In genomic region chr2:172796104-172796503, GRCm38 (mm10) we compare ENCODE assay signal across 22 mouse cellular contexts.
"Had no signal": no experiment of that assay in that cellular context is flagged by ENCODE, and none has a peak within 500 bp of the region (broad histone marks: within the 10 kb centered on the region; RNA-seq: fewer than 3 reads in every experiment).

No protein-coding gene starts in this region.

- DNase-seq: forebrain, postnatal 0 days; gastrocnemius, postnatal 14 days; gastrocnemius, postnatal 36 days; heart, adult 11 months; heart, adult 2 months; heart, postnatal 14 days; heart, postnatal 36 days; kidney, adult 18-20 months; kidney, adult 8-10 months; kidney, postnatal 14 days; kidney, postnatal 36 days had no signal

- H3K9ac ChIP-seq: forebrain, embryonic 15.5 days; forebrain, postnatal 0 days; heart, embryonic 13.5 days; heart, embryonic 15.5 days; hindbrain, embryonic 13.5 days; hindbrain, embryonic 15.5 days; limb, embryonic 12.5 days had no signal

- H3K27ac ChIP-seq: forebrain, embryonic 15.5 days; heart, adult 2 months; heart, embryonic 13.5 days; heart, embryonic 15.5 days; hindbrain, embryonic 13.5 days; hindbrain, embryonic 15.5 days; hindbrain, postnatal 0 days; kidney, postnatal 0 days; limb, embryonic 10.5 days; limb, embryonic 12.5 days had no signal

- H3K27me3 ChIP-seq: forebrain, embryonic 15.5 days; hindbrain, embryonic 15.5 days had no signal

- H3K4me2 ChIP-seq: forebrain, embryonic 15.5 days; heart, embryonic 11.5 days; heart, embryonic 13.5 days; heart, embryonic 15.5 days; hindbrain, embryonic 13.5 days; hindbrain, embryonic 15.5 days; limb, embryonic 12.5 days had no signal

- H3K4me1 ChIP-seq: heart, embryonic 13.5 days; heart, embryonic 15.5 days had no signal

- H3K36me3 ChIP-seq: forebrain, embryonic 15.5 days; heart, embryonic 13.5 days; heart, embryonic 15.5 days; hindbrain, embryonic 13.5 days; hindbrain, embryonic 15.5 days; limb, embryonic 10.5 days; limb, embryonic 12.5 days had no signal

- H3K9me3 ChIP-seq: forebrain, embryonic 15.5 days; heart, embryonic 13.5 days; heart, embryonic 15.5 days; hindbrain, embryonic 13.5 days; hindbrain, embryonic 15.5 days had no signal

- ATAC-seq: forebrain, embryonic 15.5 days; forebrain, postnatal 0 days; hindbrain, postnatal 0 days; intestine, postnatal 0 days had no signal

- H3K4me3 ChIP-seq: forebrain, embryonic 15.5 days; heart, adult 2 months; heart, embryonic 13.5 days; heart, embryonic 15.5 days; hindbrain, embryonic 13.5 days; hindbrain, embryonic 15.5 days; limb, embryonic 10.5 days; limb, embryonic 12.5 days had no signal
